Mouse (Mus musculus) adrenal gland, postnatal 4 days (tissue): ENCODE data around the gene Tspan10. TPM values are rescaled to one million over a fixed set of nuclear protein-coding genes. Genes with fewer than 3 reads are reported as not detected.

ENCODE experiments used
- DNase-seq, 2 experiments: peaks; one replicate each; pipeline ENCODE4 v3.0.0; 2021 to 2022; ENCODE audit warnings: low spot score in 2 of 2, mixed read lengths in 2 of 2
- total RNA-seq, 2 experiments: library from RNA; stranded (reverse); gene quantifications; 2 replicates each; pipeline ENCODE4 v1.2.3; 2021

Gene Tspan10
- total RNA-seq, 2 experiments from 2014 or later = 7.1 to 10.2 TPM

- DNase-seq = no peak
Measured at GRCm38 (mm10) chr11:120453306-120453705, 10.9 kb downstream of the Tspan10 start, which contains the start of gene Pde6g. Gene Pde6g (minus strand): TSS chr11:120453500.

GRCm38 (mm10) chr11:120454965-120455364 is 12.5 kb downstream of the Tspan10 start:
- DNase-seq = no peak

- no peak for DNase-seq
Measured at GRCm38 (mm10) chr11:120455413-120455812, 13.0 kb downstream of the Tspan10 start.

- no peak for DNase-seq
Measured at GRCm38 (mm10) chr11:120457370-120457769, 14.9 kb downstream of the Tspan10 start.

- peak; percentile 52 to 58 for DNase-seq
Measured at GRCm38 (mm10) chr11:120457772-120458751, 15.6 kb downstream of the Tspan10 start, which contains the start of the genes Oxld1 and Ccdc137. Gene Oxld1 (minus strand): TSS chr11:120458068. Gene Ccdc137 (plus strand): TSS chr11:120458115.

GRCm38 (mm10) chr11:120458847-120459597 is 16.6 kb downstream of the Tspan10 start:
- no peak for DNase-seq

GRCm38 (mm10) chr11:120463536-120463935 is 21.1 kb downstream of the Tspan10 start:
- no peak for DNase-seq

- DNase-seq = no peak
Measured at GRCm38 (mm10) chr11:120464365-120464764, 21.9 kb downstream of the Tspan10 start.

- no peak for DNase-seq
Measured at GRCm38 (mm10) chr11:120465521-120465920, 23.1 kb downstream of the Tspan10 start.

GRCm38 (mm10) chr11:120467051-120467735 is 24.7 kb downstream of the Tspan10 start, which contains the start of gene Arl16:
Gene Arl16 (minus strand): TSS chr11:120467607.
- peak; percentile 74 to 85 for DNase-seq

- no peak for DNase-seq
Measured at GRCm38 (mm10) chr11:120467736-120468092, 25.3 kb downstream of the Tspan10 start.

GRCm38 (mm10) chr11:120472052-120472451 is 29.6 kb downstream of the Tspan10 start:
- no peak for DNase-seq

GRCm38 (mm10) chr11:120483448-120483934 is 41.0 kb downstream of the Tspan10 start:
- no peak for DNase-seq

GRCm38 (mm10) chr11:120484265-120484981 is 42.0 kb downstream of the Tspan10 start, which contains the start of gene Mrpl12:
Gene Mrpl12 (plus strand): TSS chr11:120484613.
- DNase-seq = peak; percentile 74 to 83

- DNase-seq = no peak
Measured at GRCm38 (mm10) chr11:120485251-120485650, 42.8 kb downstream of the Tspan10 start.

GRCm38 (mm10) chr11:120488516-120488915 is 46.1 kb downstream of the Tspan10 start:
- no peak for DNase-seq

GRCm38 (mm10) chr11:120489054-120489761 is 46.8 kb downstream of the Tspan10 start:
- peak in 1 of 2 experiments; percentile 54 for DNase-seq

- no peak for DNase-seq
Measured at GRCm38 (mm10) chr11:120490291-120491046, 48.0 kb downstream of the Tspan10 start.
